Mouse (Mus musculus) forebrain, embryonic 10.5 days (tissue): ENCODE measurements around the gene Pard3. TPM values are rescaled to one million over a fixed set of nuclear protein-coding genes. Genes with fewer than 3 reads are reported as not detected.

Source experiments
- DNase-seq: peaks from one replicate; pipeline ENCODE4 v3.0.0-alpha.2; 2017; ENCODE audit warnings: low spot score; ENCODE audit errors: extremely low spot score
- H3K27ac ChIP-seq: fragments of 300-500 bp; sonication (generic); 2 replicates; pipeline ENCODE4 v1.5.1; 2016; ENCODE audit warnings: mild to moderate bottlenecking
- H3K27me3 ChIP-seq: fragments of 300-500 bp; sonication (generic); 2 replicates; pipeline ENCODE4 v1.6.1; 2016; ENCODE audit warnings: mild to moderate bottlenecking; ENCODE audit not compliant: poor library complexity, severe bottlenecking
- H3K36me3 ChIP-seq: fragments of 300-500 bp; sonication (generic); replicated peaks from 2 replicates; pipeline ENCODE4 v1.6.1; 2016; ENCODE audit warnings: mild to moderate bottlenecking, moderate library complexity
- H3K4me1 ChIP-seq: fragments of 300-500 bp; sonication (generic); 2 replicates; pipeline ENCODE4 v1.6.1; 2016
- H3K4me3 ChIP-seq: fragments of 300-500 bp; sonication (generic); 2 replicates; pipeline ENCODE4 v1.5.1; 2016; ENCODE audit warnings: mild to moderate bottlenecking, moderate library complexity
- H3K9me3 ChIP-seq: fragments of 300-500 bp; sonication (generic); 2 replicates; pipeline ENCODE4 v1.6.1; 2016; ENCODE audit warnings: mild to moderate bottlenecking, moderate library complexity
- WGBS: fragments of 180-500 bp; shearing (Covaris S2); methylation state at CpG from one replicate; pipeline ENCODE4 v1.1.7; 2016; 5-methylcytosine and 5-hydroxymethylcytosine counted together
- polyA plus RNA-seq: library from polyadenylated mRNA; unstranded; fragments of >200 nt; fragmentation: Nextera tagmentation; extraction: Ambion mirVana; gene quantifications from 2 replicates; pipeline ENCODE4 v1.2.1, GENCODE M21; 2016

Gene Pard3
- polyA plus RNA-seq, 1 experiment from 2014 or later, result 27.3 TPM

DNA sequence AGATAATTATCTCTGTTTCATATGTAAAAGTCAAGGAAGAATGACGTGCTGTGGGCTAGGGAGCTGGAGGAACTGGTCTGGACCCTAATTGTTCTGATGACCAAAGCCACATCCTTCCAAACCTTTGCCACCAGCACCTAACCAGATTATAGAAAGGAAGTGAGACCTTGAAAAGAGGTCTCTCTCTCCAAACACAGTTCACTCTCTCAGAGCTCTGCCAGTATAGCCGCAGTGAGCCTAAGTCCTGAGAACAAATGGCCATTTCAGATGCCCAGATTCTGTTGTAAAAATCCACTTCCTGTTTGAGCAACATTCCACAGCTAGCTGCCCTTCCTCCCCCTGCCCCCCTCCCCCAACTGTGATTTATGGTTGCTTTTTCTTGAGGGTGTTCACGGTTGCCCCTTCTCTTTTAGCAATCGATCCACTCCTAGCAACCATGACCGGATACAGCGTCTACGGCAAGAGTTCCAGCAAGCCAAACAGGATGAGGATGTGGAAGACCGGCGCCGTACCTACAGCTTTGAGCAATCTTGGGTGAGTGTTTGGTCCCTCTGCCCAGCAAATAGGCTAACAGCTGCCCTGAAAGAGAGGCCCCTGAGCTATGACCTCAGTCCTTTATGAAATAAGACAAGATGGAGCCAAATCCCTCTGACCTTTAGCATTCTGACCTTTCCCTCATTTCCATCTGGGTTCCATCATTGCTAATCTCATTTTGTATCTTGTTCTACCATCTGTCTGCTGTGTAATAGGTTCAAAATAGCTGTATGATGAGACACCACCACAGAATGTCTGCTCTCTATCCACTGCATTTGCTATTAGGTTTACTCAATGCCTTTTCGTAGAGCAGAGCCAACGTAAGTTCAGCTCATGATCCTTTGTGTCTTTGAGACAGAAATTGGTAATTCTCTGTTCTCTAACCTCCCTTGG lies 529.2 kb downstream of the Pard3 start:
- no peak overlapping the region for H3K27ac ChIP-seq
- peaks cover 33% of the 10 kb centered on the region for H3K4me1 ChIP-seq
- no peaks in the 10 kb centered on the region for H3K27me3 ChIP-seq
- H3K4me3 ChIP-seq, result no peak overlapping the region
- peaks cover 6% of the 10 kb centered on the region; the same call in 1 of the 2 replicates for H3K36me3 ChIP-seq
- DNase-seq, result no peak
- no peaks in the 10 kb centered on the region for H3K9me3 ChIP-seq
- WGBS, result 75% methylated on average over 12 of the region's 12 CpGs

- Histone ChIP-seq H3K36me3 (peaks cover 14% of the 10 kb centered on the region), H3K9me3 (no peaks in the 10 kb centered on the region), H3K27me3 (no peaks in the 10 kb centered on the region), H3K4me1 (peaks cover 13% of the 10 kb centered on the region), H3K27ac (no peak overlapping the region), H3K4me3 (no peak overlapping the region)
- no peak for DNase-seq
- 97% methylated on average over 2 of the region's 2 CpGs for WGBS
Measured at GRCm38 (mm10) chr8:127600641-127601040, 536.9 kb downstream of the Pard3 start.

DNA sequence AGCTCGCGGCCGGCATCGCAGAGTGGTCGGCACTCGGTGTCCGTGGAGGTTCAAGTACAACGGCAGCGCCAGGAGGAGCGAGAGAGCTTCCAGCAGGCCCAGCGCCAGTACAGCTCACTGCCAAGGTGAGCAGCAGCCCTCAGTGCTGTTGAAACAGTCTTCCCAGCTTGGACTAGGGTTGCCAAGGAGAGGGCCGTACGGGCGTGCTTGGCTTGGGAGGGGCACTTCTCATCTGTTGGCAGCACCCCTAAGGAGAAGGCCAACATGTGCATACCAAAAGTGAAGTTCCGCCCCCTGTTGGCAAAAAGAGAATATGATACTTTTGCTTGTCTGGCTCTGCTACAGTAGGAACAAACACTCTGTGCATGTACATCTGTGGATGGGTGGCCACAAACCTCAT lies 539.4 kb downstream of the Pard3 start:
- H3K9me3 ChIP-seq, result no peaks in the 10 kb centered on the region
- no peak overlapping the region for H3K27ac ChIP-seq
- DNase-seq, result no peak
- WGBS, result 98% methylated on average over 15 of the region's 15 CpGs
- no peaks in the 10 kb centered on the region for H3K4me1 ChIP-seq
- peaks cover 14% of the 10 kb centered on the region for H3K36me3 ChIP-seq
- H3K27me3 ChIP-seq, result no peaks in the 10 kb centered on the region
- no peak overlapping the region for H3K4me3 ChIP-seq

DNA sequence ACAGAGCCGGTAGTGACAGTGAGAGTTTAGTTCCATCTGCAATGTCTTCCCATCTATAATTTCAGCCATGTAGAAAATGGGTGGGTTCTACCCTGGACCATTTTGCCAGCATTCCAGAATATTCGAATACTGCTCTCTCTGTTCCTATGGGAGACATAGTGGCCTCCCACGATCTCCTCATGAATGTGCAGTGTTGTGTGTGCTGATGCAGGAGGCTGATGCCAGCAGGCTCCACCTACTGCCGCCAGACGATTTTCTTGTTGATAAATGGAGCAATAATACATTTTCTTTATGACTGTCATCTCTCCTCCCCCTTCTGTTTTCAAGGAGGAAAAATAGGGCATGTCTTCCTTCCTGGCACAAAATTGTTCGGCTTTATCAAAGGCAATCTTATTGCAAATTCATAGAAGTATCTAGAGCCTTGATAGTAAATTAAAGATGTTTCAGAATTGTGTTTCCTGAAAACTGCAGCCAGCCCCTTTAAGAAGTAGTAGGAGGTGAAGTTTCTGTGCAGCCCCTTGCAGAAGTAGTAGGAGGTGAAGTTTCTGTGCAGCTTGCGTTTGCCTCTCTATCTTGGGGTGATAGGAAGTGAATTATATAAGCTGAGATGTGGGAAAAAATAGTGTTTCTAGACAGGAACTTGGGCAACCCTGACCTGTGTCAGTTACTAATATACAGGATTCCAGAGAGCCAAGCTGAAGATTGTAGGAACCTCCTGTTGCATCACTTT lies 545.0 kb downstream of the Pard3 start:
- H3K27me3 ChIP-seq, result no peaks in the 10 kb centered on the region
- no peaks in the 10 kb centered on the region for H3K9me3 ChIP-seq
- H3K4me3 ChIP-seq, result no peak overlapping the region
- WGBS, result 87% methylated on average over 7 of the region's 7 CpGs
- H3K27ac ChIP-seq, result no peak overlapping the region
- DNase-seq, result no peak
- no peaks in the 10 kb centered on the region for H3K4me1 ChIP-seq
- peaks cover 12% of the 10 kb centered on the region for H3K36me3 ChIP-seq

GRCm38 (mm10) chr8:127609316-127609715 lies 545.6 kb downstream of the Pard3 start:
- Histone ChIP-seq H3K4me1 (no peaks in the 10 kb centered on the region), H3K36me3 (peaks cover 7% of the 10 kb centered on the region), H3K27ac (no peak overlapping the region), H3K9me3 (no peaks in the 10 kb centered on the region), H3K27me3 (no peaks in the 10 kb centered on the region), H3K4me3 (no peak overlapping the region)
- 89% methylated on average over 10 of the region's 10 CpGs for WGBS
- DNase-seq, result no peak

DNA sequence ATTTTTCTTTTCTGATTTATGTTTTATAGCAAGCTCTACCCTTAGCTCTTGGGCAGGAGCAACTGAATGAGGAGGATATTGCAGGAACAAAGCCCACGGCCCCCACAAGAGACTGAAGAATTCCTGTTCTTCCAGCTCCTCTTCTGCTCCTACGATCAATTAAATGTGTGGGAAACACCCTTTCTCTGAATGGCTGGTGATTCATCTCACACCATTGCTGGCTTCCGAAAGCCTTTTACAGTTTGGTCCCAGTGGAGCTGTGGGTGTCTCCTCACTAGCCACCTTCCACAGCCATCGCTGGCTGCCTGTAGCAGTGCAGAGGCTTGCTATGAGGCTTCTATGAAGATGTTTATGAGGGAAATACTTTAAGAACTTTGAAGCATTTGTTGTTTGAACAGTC lies 550.5 kb downstream of the Pard3 start:
- H3K4me3 ChIP-seq, result no peak overlapping the region
- peaks cover 7% of the 10 kb centered on the region; the same call in 1 of the 2 replicates for H3K4me1 ChIP-seq
- no peak for DNase-seq
- H3K27ac ChIP-seq, result no peak overlapping the region
- H3K36me3 ChIP-seq, result peaks cover 7% of the 10 kb centered on the region; the same call in 1 of the 2 replicates
- no peaks in the 10 kb centered on the region for H3K9me3 ChIP-seq
- WGBS, result 90% methylated on average over 4 of the region's 4 CpGs
- no peaks in the 10 kb centered on the region for H3K27me3 ChIP-seq

GRCm38 (mm10) chr8:127616681-127617080 lies 553.0 kb downstream of the Pard3 start:
- Histone ChIP-seq H3K9me3 (no peaks in the 10 kb centered on the region), H3K27me3 (no peaks in the 10 kb centered on the region), H3K4me1 (peaks cover 7% of the 10 kb centered on the region; the same call in 1 of the 2 replicates), H3K27ac (no peak overlapping the region), H3K4me3 (no peak overlapping the region), H3K36me3 (no peaks in the 10 kb centered on the region)
- no peak for DNase-seq
- WGBS, result 99% methylated on average over 2 of the region's 2 CpGs

DNA sequence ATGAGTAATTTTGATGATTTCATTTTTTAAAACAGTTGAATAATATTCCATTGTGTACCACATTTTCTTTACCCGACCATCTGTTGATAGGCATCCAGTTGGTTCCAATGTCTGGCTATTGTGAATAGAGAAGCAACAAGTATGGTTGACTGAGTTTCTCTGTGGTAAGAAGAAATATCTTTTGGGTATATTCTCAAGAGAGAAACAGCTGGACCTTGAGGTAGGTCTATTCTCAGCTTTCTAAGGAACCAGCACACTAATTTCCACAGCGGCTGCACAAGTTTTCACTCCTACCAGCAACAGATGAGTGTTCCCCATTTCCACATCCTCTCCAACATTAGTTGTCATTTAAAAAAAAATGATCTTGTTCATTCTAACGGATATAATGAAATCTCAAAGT lies 558.4 kb downstream of the Pard3 start:
- 93% methylated on average over 3 of the region's 3 CpGs for WGBS
- no peak overlapping the region for H3K27ac ChIP-seq
- H3K36me3 ChIP-seq, result no peaks in the 10 kb centered on the region
- H3K27me3 ChIP-seq, result no peaks in the 10 kb centered on the region
- DNase-seq, result peak; percentile 2
- H3K9me3 ChIP-seq, result no peaks in the 10 kb centered on the region
- no peak overlapping the region for H3K4me3 ChIP-seq
- no peaks in the 10 kb centered on the region for H3K4me1 ChIP-seq

DNA sequence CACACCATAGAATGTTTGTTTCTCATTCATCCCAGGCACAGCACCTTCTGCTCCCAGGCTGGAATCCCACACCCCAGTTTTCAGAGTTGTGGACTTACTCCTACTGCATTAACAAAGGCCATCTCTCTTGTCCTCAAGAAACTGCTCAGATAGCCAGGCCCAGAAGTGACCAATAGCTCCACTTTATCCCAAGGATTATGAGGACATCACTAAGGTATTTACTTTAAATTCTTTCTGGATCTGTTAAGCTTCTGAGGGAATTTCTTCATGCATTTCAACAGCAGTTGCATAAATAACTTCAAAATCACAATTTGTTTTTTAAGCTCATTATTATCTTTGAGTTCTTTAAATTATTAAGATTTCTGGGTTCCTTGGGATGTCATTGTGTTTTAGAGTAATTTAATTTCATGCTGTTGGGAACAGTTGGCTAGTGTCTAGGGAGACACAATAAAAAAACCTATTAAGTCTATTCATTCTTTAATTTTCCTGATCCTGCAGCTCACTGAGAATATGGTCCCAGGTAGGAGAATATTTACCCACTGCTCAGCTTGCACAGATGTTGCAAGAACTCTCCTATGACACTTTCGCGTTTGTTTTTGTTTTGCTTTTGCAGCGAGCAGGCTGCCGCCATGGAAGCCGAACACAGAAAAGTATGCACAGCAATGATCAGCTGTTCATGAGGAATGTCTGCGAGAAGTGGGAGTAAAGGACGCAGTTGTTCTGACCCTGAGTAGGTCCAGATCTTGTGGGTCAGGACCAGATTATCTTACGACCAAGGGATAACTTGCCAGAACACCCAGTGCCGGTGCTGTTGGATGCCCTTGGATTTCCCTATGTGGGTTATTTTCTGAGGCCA lies 574.8 kb downstream of the Pard3 start:
- no peaks in the 10 kb centered on the region for H3K4me1 ChIP-seq

DNA sequence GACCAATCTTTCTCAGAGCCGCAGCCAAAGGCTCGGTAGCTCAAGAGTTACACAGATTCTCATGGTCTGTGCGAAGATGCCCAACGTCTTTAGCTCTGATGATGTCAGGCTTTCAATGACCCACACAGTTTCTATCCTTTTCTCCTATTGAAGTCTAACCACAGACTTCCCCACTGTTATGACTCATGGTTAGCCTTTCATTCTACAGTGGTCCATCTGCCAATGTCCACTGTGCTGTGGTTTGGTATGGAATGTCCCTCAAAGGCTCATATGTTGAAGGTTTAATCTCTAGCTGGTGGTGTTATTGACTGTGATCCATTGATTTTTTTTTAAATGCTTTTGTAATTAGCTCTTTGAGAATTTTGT lies 575.4 kb downstream of the Pard3 start:
- no peaks in the 10 kb centered on the region for H3K9me3 ChIP-seq
- H3K4me1 ChIP-seq, result no peaks in the 10 kb centered on the region
- H3K4me3 ChIP-seq, result no peak overlapping the region
- 89% methylated on average over 4 of the region's 4 CpGs for WGBS
- no peak for DNase-seq
- H3K27me3 ChIP-seq, result no peaks in the 10 kb centered on the region
- no peaks in the 10 kb centered on the region for H3K36me3 ChIP-seq
- H3K27ac ChIP-seq, result no peak overlapping the region

More for the DNA sequence above, 574.8 kb downstream of the Pard3 start:
- Histone ChIP-seq H3K4me3 (no peak overlapping the region), H3K27ac (no peak overlapping the region), H3K9me3 (no peaks in the 10 kb centered on the region), H3K36me3 (no peaks in the 10 kb centered on the region), H3K27me3 (no peaks in the 10 kb centered on the region)
- DNase-seq, result no peak
- WGBS, result 94% methylated on average over 9 of the region's 9 CpGs

GRCm38 (mm10) chr8:127655559-127655958 lies 591.9 kb downstream of the Pard3 start:
- Histone ChIP-seq H3K9me3 (no peaks in the 10 kb centered on the region), H3K4me1 (no peaks in the 10 kb centered on the region; the same call in 1 of the 2 replicates), H3K36me3 (no peaks in the 10 kb centered on the region), H3K27ac (no peak overlapping the region), H3K27me3 (no peaks in the 10 kb centered on the region), H3K4me3 (no peak overlapping the region)
- 95% methylated on average over 3 of the region's 3 CpGs for WGBS
- no peak for DNase-seq
